Mouse (Mus musculus): ENCODE data around the gene Krtap17-1.

- no peak for TF ChIP-seq CTCF (IDR thresholded peaks at IDR 0.05; ENCODE audit: low read depth, low read length)
- TF ChIP-seq POLR2A (IDR thresholded peaks at IDR 0.05; ENCODE audit: extremely low read depth, insufficient read depth, low read length) = no peak
Measured at GRCm38 (mm10) chr11:100016112-100016511, 22.3 kb upstream of the Krtap17-1 start, which contains the start of gene Krt33a.
